Mouse (Mus musculus): ENCODE measurements around the gene Olfr325. TPM values are rescaled to one million over a fixed set of nuclear protein-coding genes. Genes with fewer than 3 reads are reported as not detected.
"Not testable (repeated sequence)": the region's sequence is repeated elsewhere in the genome, so short reads cannot be mapped to it uniquely, and the experiment has no call there.

Olfr325 gene
- polyA plus RNA-seq (2016; fragmentation: Nextera tagmentation; extraction: Ambion mirVana) = not detected in 2 replicates

- Histone ChIP-seq H3K4me2 (replicated peaks) (no peak within 1 kb of the TSS), H3K27ac (no peak within 1 kb of the TSS), H3K9ac (no peak within 1 kb of the TSS), H3K27me3 (no peaks in the 10 kb centered on the region), H3K4me1 (no peaks in the 10 kb centered on the region), H3K9me3 (no peaks in the 10 kb centered on the region), H3K4me3 (no peak within 1 kb of the TSS), H3K36me3 (no peaks in the 10 kb centered on the region)
- no peak for ATAC-seq (ENCODE audit: insufficient number of reproducible peaks, insufficient read depth, low FRiP score, low TSS enrichment)
- WGBS = 89% methylated on average over 1 of the region's 1 CpGs
Observed at GRCm38 (mm10) chr11:58577430-58577829, at the start of gene Olfr325. Olfr325 (plus strand) TSS chr11:58577730.

- H3K4me3 ChIP-seq; ATAC-seq (ENCODE audit: insufficient number of reproducible peaks, insufficient read depth, low FRiP score, low TSS enrichment); H3K9me3 ChIP-seq; H3K9ac ChIP-seq; H3K4me2 ChIP-seq (replicated peaks); H3K27ac ChIP-seq; H3K36me3 ChIP-seq; H3K4me1 ChIP-seq; H3K27me3 ChIP-seq: not testable (repeated sequence)
Observed at GRCm38 (mm10) chr11:58534736-58535135, 42.8 kb upstream of the Olfr325 start, which contains the start of gene Olfr330. Olfr330 (minus strand) TSS chr11:58534836.

GRCm38 (mm10) chr11:58546322-58546721 is 31.2 kb upstream of the Olfr325 start, which contains the start of gene Olfr329-ps:
Olfr329-ps (minus strand) TSS chr11:58546422.
- H3K4me3 ChIP-seq = no peak within 1 kb of the TSS
- 79% methylated on average over 5 of the region's 5 CpGs for WGBS
- no peaks in the 10 kb centered on the region for H3K9me3 ChIP-seq
- H3K4me1 ChIP-seq = no peaks in the 10 kb centered on the region
- no peak within 1 kb of the TSS for H3K27ac ChIP-seq
- H3K9ac ChIP-seq = no peak within 1 kb of the TSS
- no peak for ATAC-seq (ENCODE audit: insufficient number of reproducible peaks, insufficient read depth, low FRiP score, low TSS enrichment)
- H3K4me2 ChIP-seq (replicated peaks) = no peak within 1 kb of the TSS
- no peaks in the 10 kb centered on the region for H3K27me3 ChIP-seq
- H3K36me3 ChIP-seq = no peaks in the 10 kb centered on the region

- H3K4me1 ChIP-seq = no peaks in the 10 kb centered on the region
- no peak within 1 kb of the TSS for H3K27ac ChIP-seq
- no peak within 1 kb of the TSS for H3K9ac ChIP-seq
- H3K27me3 ChIP-seq = no peaks in the 10 kb centered on the region
- H3K36me3 ChIP-seq = no peaks in the 10 kb centered on the region
- H3K4me2 ChIP-seq (replicated peaks) = no peak within 1 kb of the TSS
- no peaks in the 10 kb centered on the region for H3K9me3 ChIP-seq
- ATAC-seq (ENCODE audit: insufficient number of reproducible peaks, insufficient read depth, low FRiP score, low TSS enrichment) = no peak
- 86% methylated on average over 1 of the region's 1 CpGs for WGBS
- H3K4me3 ChIP-seq = no peak within 1 kb of the TSS
Observed at GRCm38 (mm10) chr11:58555536-58555935, 22.0 kb upstream of the Olfr325 start, which contains the start of gene Olfr328. Olfr328 (minus strand) TSS chr11:58555636.

GRCm38 (mm10) chr11:58570405-58570804 is 7.1 kb upstream of the Olfr325 start, which contains the start of gene Olfr224:
Olfr224 (minus strand) TSS chr11:58570553.
- no peak within 1 kb of the TSS for H3K27ac ChIP-seq
- 83% methylated on average over 5 of the region's 5 CpGs for WGBS
- no peak for ATAC-seq (ENCODE audit: insufficient number of reproducible peaks, insufficient read depth, low FRiP score, low TSS enrichment)

GRCm38 (mm10) chr11:58578636-58579035 is 1.1 kb downstream of the Olfr325 start:
- ATAC-seq (ENCODE audit: insufficient number of reproducible peaks, insufficient read depth, low FRiP score, low TSS enrichment) = no peak
- H3K4me1 ChIP-seq = no peaks in the 10 kb centered on the region
- no peak overlapping the region for H3K27ac ChIP-seq
- H3K4me2 ChIP-seq (replicated peaks) = no peak overlapping the region
- H3K9me3 ChIP-seq = no peaks in the 10 kb centered on the region
- H3K27me3 ChIP-seq = no peaks in the 10 kb centered on the region
- H3K9ac ChIP-seq = no peak overlapping the region
- WGBS = 85% methylated on average over 8 of the region's 8 CpGs
- no peaks in the 10 kb centered on the region for H3K36me3 ChIP-seq
- no peak overlapping the region for H3K4me3 ChIP-seq

More at GRCm38 (mm10) chr11:58570405-58570804, 7.1 kb upstream of the Olfr325 start, which contains the start of gene Olfr224:
- Histone ChIP-seq H3K27me3 (no peaks in the 10 kb centered on the region), H3K36me3 (no peaks in the 10 kb centered on the region), H3K9ac (no peak within 1 kb of the TSS), H3K4me2 (replicated peaks) (no peak within 1 kb of the TSS), H3K4me1 (no peaks in the 10 kb centered on the region), H3K9me3 (no peaks in the 10 kb centered on the region), H3K4me3 (no peak within 1 kb of the TSS)

GRCm38 (mm10) chr11:58587898-58588348 is 10.4 kb downstream of the Olfr325 start:
- Histone ChIP-seq H3K9me3 (no peaks in the 10 kb centered on the region), H3K27ac (no peak overlapping the region), H3K4me1 (no peaks in the 10 kb centered on the region), H3K4me2 (replicated peaks) (no peak overlapping the region), H3K4me3 (no peak overlapping the region), H3K9ac (no peak overlapping the region), H3K36me3 (no peaks in the 10 kb centered on the region), H3K27me3 (no peaks in the 10 kb centered on the region)
- no peak for ATAC-seq (ENCODE audit: insufficient number of reproducible peaks, insufficient read depth, low FRiP score, low TSS enrichment)
- 70% methylated on average over 7 of the region's 7 CpGs for WGBS

GRCm38 (mm10) chr11:58588620-58589250 is 11.2 kb downstream of the Olfr325 start:
- H3K36me3 ChIP-seq = no peaks in the 10 kb centered on the region
- no peak overlapping the region for H3K4me3 ChIP-seq
- no peak for ATAC-seq (ENCODE audit: insufficient number of reproducible peaks, insufficient read depth, low FRiP score, low TSS enrichment)
- no peaks in the 10 kb centered on the region for H3K9me3 ChIP-seq
- no peaks in the 10 kb centered on the region for H3K27me3 ChIP-seq
- H3K4me1 ChIP-seq = no peaks in the 10 kb centered on the region
- H3K4me2 ChIP-seq (replicated peaks) = no peak overlapping the region
- no peak overlapping the region for H3K9ac ChIP-seq
- 50% methylated on average over 3 of the region's 3 CpGs for WGBS
- no peak overlapping the region for H3K27ac ChIP-seq

GRCm38 (mm10) chr11:58594814-58595213 is 17.3 kb downstream of the Olfr325 start, which contains the start of gene Olfr324:
Olfr324 (plus strand) TSS chr11:58595114.
- no peaks in the 10 kb centered on the region for H3K4me1 ChIP-seq
- H3K9ac ChIP-seq = no peak within 1 kb of the TSS
- no peak within 1 kb of the TSS for H3K4me3 ChIP-seq
- H3K36me3 ChIP-seq = no peaks in the 10 kb centered on the region
- H3K4me2 ChIP-seq (replicated peaks) = no peak within 1 kb of the TSS
- H3K27ac ChIP-seq = no peak within 1 kb of the TSS
- 74% methylated on average over 6 of the region's 6 CpGs for WGBS
- no peak for ATAC-seq (ENCODE audit: insufficient number of reproducible peaks, insufficient read depth, low FRiP score, low TSS enrichment)
- H3K9me3 ChIP-seq = no peaks in the 10 kb centered on the region
- no peaks in the 10 kb centered on the region for H3K27me3 ChIP-seq

- Histone ChIP-seq H3K9me3 (no peaks in the 10 kb centered on the region), H3K36me3 (no peaks in the 10 kb centered on the region), H3K4me1 (no peaks in the 10 kb centered on the region), H3K4me3 (no peak overlapping the region), H3K4me2 (replicated peaks) (no peak overlapping the region), H3K27me3 (no peaks in the 10 kb centered on the region), H3K27ac (no peak overlapping the region), H3K9ac (no peak overlapping the region)
- no peak for ATAC-seq (ENCODE audit: insufficient number of reproducible peaks, insufficient read depth, low FRiP score, low TSS enrichment)
- WGBS = 88% methylated on average over 13 of the region's 13 CpGs
Observed at GRCm38 (mm10) chr11:58597837-58598236, 20.3 kb downstream of the Olfr325 start.

GRCm38 (mm10) chr11:58602062-58602461 is 24.5 kb downstream of the Olfr325 start:
- no peak overlapping the region for H3K9ac ChIP-seq
- no peak for ATAC-seq (ENCODE audit: insufficient number of reproducible peaks, insufficient read depth, low FRiP score, low TSS enrichment)

GRCm38 (mm10) chr11:58602800-58603560 is 25.4 kb downstream of the Olfr325 start:
- H3K4me3 ChIP-seq = no peak overlapping the region
- no peaks in the 10 kb centered on the region for H3K4me1 ChIP-seq
- H3K9ac ChIP-seq = no peak overlapping the region
- H3K27me3 ChIP-seq = no peaks in the 10 kb centered on the region
- H3K36me3 ChIP-seq = no peaks in the 10 kb centered on the region
- H3K27ac ChIP-seq = no peak overlapping the region
- H3K4me2 ChIP-seq (replicated peaks) = no peak overlapping the region
- ATAC-seq (ENCODE audit: insufficient number of reproducible peaks, insufficient read depth, low FRiP score, low TSS enrichment) = no peak
- 73% methylated on average over 6 of the region's 6 CpGs for WGBS
- H3K9me3 ChIP-seq = no peaks in the 10 kb centered on the region

More at GRCm38 (mm10) chr11:58602062-58602461, 24.5 kb downstream of the Olfr325 start:
- no peaks in the 10 kb centered on the region for H3K36me3 ChIP-seq
- no peak overlapping the region for H3K4me2 ChIP-seq (replicated peaks)
- H3K9me3 ChIP-seq = no peaks in the 10 kb centered on the region
- H3K4me3 ChIP-seq = no peak overlapping the region
- H3K27ac ChIP-seq = no peak overlapping the region
- H3K27me3 ChIP-seq = no peaks in the 10 kb centered on the region
- no peaks in the 10 kb centered on the region for H3K4me1 ChIP-seq
